Mouse (Mus musculus): ENCODE data around the gene H2-Ab1.

H2-Ab1 gene

GRCm38 (mm10) chr17:34281836-34282235 is 24.3 kb downstream of the H2-Ab1 start:
- no peak for DNase-seq (ENCODE audit: low read depth, low spot score)

GRCm38 (mm10) chr17:34285371-34285770 is 27.9 kb downstream of the H2-Ab1 start:
- DNase-seq (ENCODE audit: low read depth, low spot score) = no peak

GRCm38 (mm10) chr17:34285848-34286247 is 28.4 kb downstream of the H2-Ab1 start:
- no peak for DNase-seq (ENCODE audit: low read depth, low spot score)

GRCm38 (mm10) chr17:34286501-34286900 is 29.0 kb downstream of the H2-Ab1 start:
- no peak for DNase-seq (ENCODE audit: low read depth, low spot score)

- DNase-seq (ENCODE audit: low read depth, low spot score) = no peak
These were observed 29.5 kb downstream of the H2-Ab1 start for GRCm38 (mm10) chr17:34286999-34287398.

GRCm38 (mm10) chr17:34287648-34288047 is 30.2 kb downstream of the H2-Ab1 start, which contains the start of gene H2-Aa:
H2-Aa (minus strand) TSS chr17:34287823.
- peak; percentile 80 for DNase-seq (ENCODE audit: low read depth, low spot score)

- DNase-seq (ENCODE audit: low read depth, low spot score) = no peak
These were observed 30.6 kb downstream of the H2-Ab1 start for GRCm38 (mm10) chr17:34288131-34288530.

GRCm38 (mm10) chr17:34291609-34292008 is 34.1 kb downstream of the H2-Ab1 start:
- peak; percentile 86 for DNase-seq (ENCODE audit: low read depth, low spot score)

GRCm38 (mm10) chr17:34292570-34292969 is 35.1 kb downstream of the H2-Ab1 start:
- DNase-seq (ENCODE audit: low read depth, low spot score) = no peak

- DNase-seq (ENCODE audit: low read depth, low spot score) = no peak
These were observed 36.0 kb downstream of the H2-Ab1 start for GRCm38 (mm10) chr17:34293533-34293932.

GRCm38 (mm10) chr17:34294249-34294648 is 36.8 kb downstream of the H2-Ab1 start:
- no peak for DNase-seq (ENCODE audit: low read depth, low spot score)

GRCm38 (mm10) chr17:34295307-34295706 is 37.8 kb downstream of the H2-Ab1 start:
- no peak for DNase-seq (ENCODE audit: low read depth, low spot score)

- peak; percentile 76 for DNase-seq (ENCODE audit: low read depth, low spot score)
These were observed 38.7 kb downstream of the H2-Ab1 start for GRCm38 (mm10) chr17:34295891-34296794.

GRCm38 (mm10) chr17:34299356-34299755 is 41.9 kb downstream of the H2-Ab1 start:
- no peak for DNase-seq (ENCODE audit: low read depth, low spot score)

- no peak for DNase-seq (ENCODE audit: low read depth, low spot score)
These were observed 42.6 kb downstream of the H2-Ab1 start for GRCm38 (mm10) chr17:34300071-34300470.

- no peak for DNase-seq (ENCODE audit: low read depth, low spot score)
These were observed 43.4 kb downstream of the H2-Ab1 start for GRCm38 (mm10) chr17:34300691-34301566.

GRCm38 (mm10) chr17:34301670-34302190 is 44.2 kb downstream of the H2-Ab1 start:
- no peak for DNase-seq (ENCODE audit: low read depth, low spot score)

GRCm38 (mm10) chr17:34303789-34304188 is 46.3 kb downstream of the H2-Ab1 start:
- DNase-seq (ENCODE audit: low read depth, low spot score) = no peak

- DNase-seq (ENCODE audit: low read depth, low spot score) = peak; percentile 77
These were observed 47.3 kb downstream of the H2-Ab1 start for GRCm38 (mm10) chr17:34304751-34305150.

GRCm38 (mm10) chr17:34305380-34306030 is 48.0 kb downstream of the H2-Ab1 start, which contains the start of gene H2-Eb1:
H2-Eb1 (plus strand) TSS chr17:34305867.
- peak; percentile 84 for DNase-seq (ENCODE audit: low read depth, low spot score)

GRCm38 (mm10) chr17:34306407-34306806 is 48.9 kb downstream of the H2-Ab1 start:
- DNase-seq (ENCODE audit: low read depth, low spot score) = no peak

Data from forelimb bud, embryonic 11.5 days (tissue).